Mouse (Mus musculus) lung, adult 2 months (tissue): Measurements from ENCODE around the gene Sppl3.

Experiments used
- CTCF ChIP-seq: fragments of 200-500 bp; IDR thresholded peaks from 2 replicates; pipeline ENCODE4 v1.5.1; 2011; ENCODE audit warnings: mild to moderate bottlenecking, low read length, control low read depth; ENCODE audit not compliant: insufficient read depth
- POLR2A ChIP-seq: fragments of 200-500 bp; IDR thresholded peaks from 2 replicates; pipeline ENCODE4 v1.6.1; 2011; ENCODE audit warnings: low read depth, mild to moderate bottlenecking, control low read depth, low read length, borderline replicate concordance; ENCODE audit errors: extremely low read depth

DNA sequence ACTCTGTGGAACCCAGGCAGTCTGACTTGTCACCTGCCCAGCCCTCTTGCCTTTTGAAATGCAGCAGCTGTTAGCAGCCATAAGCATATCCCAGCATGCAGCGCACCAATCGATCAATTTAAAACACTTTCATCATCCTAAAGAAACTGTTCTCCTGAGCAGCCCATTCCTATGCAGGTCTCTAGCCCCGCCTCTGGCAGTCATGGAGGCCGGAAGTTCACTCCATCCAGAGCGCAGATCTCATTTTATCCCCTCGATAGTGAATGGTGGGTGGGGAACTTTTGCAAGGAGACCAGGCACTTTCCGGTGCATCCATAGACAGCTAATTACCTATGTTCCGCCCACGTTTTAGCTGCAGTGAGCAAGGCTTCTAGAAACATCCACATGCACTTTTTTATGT is 38.7 kb upstream of the Sppl3 start:
- TF ChIP-seq POLR2A (no peak), CTCF (no peak)
